Mouse (Mus musculus): Measurements from ENCODE around the gene Slc1a7. TPM values are rescaled to one million over a fixed set of nuclear protein-coding genes. Genes with fewer than 3 reads are reported as not detected.

Gene Slc1a7
- polyA plus RNA-seq (2012; rRNA removed) = 0.03 TPM in 2 replicates
- polyA plus RNA-seq (2014; fragmentation: Nextera tagmentation; extraction: Ambion mirVana) = not detected in 2 replicates

DNA sequence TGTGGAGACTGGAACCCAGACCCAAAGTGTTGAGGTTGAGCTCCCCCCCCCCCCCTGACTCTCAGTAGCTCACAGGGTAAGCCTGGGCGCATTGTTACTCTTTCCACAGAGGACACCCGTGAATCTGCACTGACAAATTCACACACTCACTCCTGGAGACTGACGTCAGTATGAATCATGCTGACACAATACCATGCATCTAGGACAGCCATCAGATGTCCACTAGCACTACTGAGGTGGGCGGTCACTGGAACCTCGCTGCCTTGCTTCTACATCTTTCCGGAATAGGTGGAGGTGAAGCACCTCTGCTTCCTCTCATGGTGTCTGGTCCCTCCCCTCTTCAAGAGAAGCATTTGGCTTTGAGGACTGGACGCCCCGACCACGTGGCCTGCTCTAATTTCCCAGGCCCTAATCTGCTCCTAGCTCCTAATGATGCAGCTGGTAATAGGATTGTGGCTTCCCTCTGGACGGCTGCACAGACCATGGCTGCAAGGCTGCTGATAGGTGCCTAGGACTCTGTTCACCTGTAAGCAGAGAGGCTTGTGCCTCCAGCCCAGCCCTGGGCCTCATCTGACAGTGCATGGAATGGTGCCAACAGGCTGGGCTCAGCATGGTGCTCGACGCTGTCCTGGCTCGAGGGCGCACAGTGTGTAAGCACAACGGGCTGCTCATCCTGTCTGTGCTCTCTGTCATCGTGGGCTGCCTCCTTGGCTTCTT, at the start of gene Slc1a7:
Slc1a7 (plus strand) TSS at position 367 of the 717 bp plus-strand sequence.
- no peak within 1 kb of the TSS for H3K27ac ChIP-seq
- no peak for TF ChIP-seq CTCF (IDR thresholded peaks at IDR 0.05; ENCODE audit: low read depth)
- TF ChIP-seq EP300 (IDR thresholded peaks at IDR 0.05; ENCODE audit: low read depth) = no peak
- no peaks in the 10 kb centered on the region; a peak in 1 of 4 replicates for H3K4me1 ChIP-seq (replicated peaks; ENCODE audit: control insufficient read depth in 2 of 2, insufficient read depth in 2 of 2, low read length in 1 of 2)
- 63% methylated on average over 16 of the region's 16 CpGs for WGBS (ENCODE audit: insufficient replicate concordance)
- H3K9ac ChIP-seq (replicated peaks) = no peak within 1 kb of the TSS
- H3K4me2 ChIP-seq (ENCODE audit: low read depth) = no peak within 1 kb of the TSS
- ATAC-seq (ENCODE audit: insufficient read depth) (no peak), DNase-seq (ENCODE audit: low read depth in 3 of 3, low spot score in 3 of 3) (no peak)
- H3K4me3 ChIP-seq (ENCODE audit: insufficient read depth in 1 of 2, low read depth in 2 of 2, low read length in 2 of 2) = no peak within 1 kb of the TSS
- no peaks in the 10 kb centered on the region for H3K27me3 ChIP-seq (ENCODE audit: control insufficient read depth, insufficient read depth, low read length)
- no peaks in the 10 kb centered on the region for H3K9me3 ChIP-seq (ENCODE audit: control insufficient read depth, low read length)
- no peaks in the 10 kb centered on the region for H3K36me3 ChIP-seq (replicated peaks; ENCODE audit: control insufficient read depth, insufficient read depth, low read depth)

DNA sequence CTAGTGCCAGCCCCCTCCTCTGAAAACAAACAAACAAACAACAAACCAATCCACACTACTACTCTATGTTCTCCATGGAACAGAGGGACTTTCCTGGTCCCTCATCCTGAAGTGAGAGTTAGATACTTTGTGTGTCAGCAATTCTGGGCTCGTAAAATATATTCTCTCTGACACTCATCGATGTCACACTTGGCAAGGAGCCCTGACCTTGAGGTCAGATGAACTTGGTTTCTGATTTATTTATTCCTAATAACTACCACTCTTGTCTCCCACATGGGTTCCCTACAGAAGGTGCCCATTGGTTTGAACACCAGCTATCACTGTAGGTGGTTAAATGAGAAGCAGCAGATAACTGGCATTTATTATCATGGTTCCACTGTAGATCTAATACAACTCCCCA, 47.8 kb upstream of the Slc1a7 start:
- Histone ChIP-seq H3K4me2 (ENCODE audit: low read depth) (no peak overlapping the region), H3K36me3 (replicated peaks; ENCODE audit: control insufficient read depth, insufficient read depth, low read depth) (no peaks in the 10 kb centered on the region), H3K4me3 (ENCODE audit: insufficient read depth in 1 of 2, low read depth in 2 of 2, low read length in 2 of 2) (no peak overlapping the region), H3K27me3 (ENCODE audit: control insufficient read depth, insufficient read depth, low read length) (no peaks in the 10 kb centered on the region), H3K9me3 (ENCODE audit: control insufficient read depth, low read length) (no peaks in the 10 kb centered on the region), H3K27ac (no peak overlapping the region), H3K4me1 (replicated peaks; ENCODE audit: control insufficient read depth in 2 of 2, insufficient read depth in 2 of 2, low read length in 1 of 2) (peaks cover 25 to 27% of the 10 kb centered on the region in 2 experiments), H3K9ac (replicated peaks) (no peak overlapping the region)
- WGBS (ENCODE audit: insufficient replicate concordance) = 74% methylated on average over 2 of the region's 2 CpGs
- DNase-seq (ENCODE audit: low read depth in 3 of 3, low spot score in 3 of 3) = no peak
- ATAC-seq (ENCODE audit: insufficient read depth) = no peak
- TF ChIP-seq CTCF (IDR thresholded peaks at IDR 0.05; ENCODE audit: low read depth) (no peak), EP300 (IDR thresholded peaks at IDR 0.05; ENCODE audit: low read depth) (no peak)

DNA sequence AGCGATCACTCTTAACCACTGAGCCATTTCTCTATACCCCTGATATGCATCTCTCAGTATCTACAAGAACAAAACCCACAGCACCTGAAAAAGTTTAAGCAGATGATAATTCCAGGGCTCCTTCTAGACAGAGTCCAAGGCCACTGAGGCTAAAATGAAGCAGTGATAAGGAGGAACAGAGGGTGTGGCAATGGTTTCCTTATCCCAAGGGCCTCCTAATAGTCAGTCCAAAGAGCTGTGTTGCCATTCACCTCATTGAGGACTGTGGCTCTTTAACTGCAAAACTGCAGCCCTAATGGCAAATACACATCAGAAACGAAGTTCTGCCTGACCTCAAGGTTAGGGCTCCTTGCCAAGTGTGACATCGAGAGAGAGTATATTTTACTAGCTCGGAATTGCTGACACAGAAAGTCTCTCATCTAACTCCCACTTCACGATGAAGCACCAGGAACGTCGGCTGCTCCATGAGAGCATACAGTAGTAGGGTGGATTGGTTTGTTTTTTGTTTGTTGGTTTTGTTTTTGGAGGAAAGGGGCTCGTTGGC, 46.9 kb upstream of the Slc1a7 start:
- Histone ChIP-seq H3K4me2 (ENCODE audit: low read depth) (peak overlapping the region; percentile 76), H3K9me3 (ENCODE audit: control insufficient read depth, low read length) (no peaks in the 10 kb centered on the region), H3K4me1 (replicated peaks; ENCODE audit: control insufficient read depth in 2 of 2, insufficient read depth in 2 of 2, low read length in 1 of 2) (peaks cover 25 to 27% of the 10 kb centered on the region in 2 experiments), H3K4me3 (ENCODE audit: insufficient read depth in 1 of 2, low read depth in 2 of 2, low read length in 2 of 2) (0 out of 4 replicates have a peak overlapping the region, but pooled peaks of 1 of the 2 experiments have one; percentile 10), H3K27ac (peak overlapping the region; percentile 64), H3K27me3 (ENCODE audit: control insufficient read depth, insufficient read depth, low read length) (no peaks in the 10 kb centered on the region), H3K36me3 (replicated peaks; ENCODE audit: control insufficient read depth, insufficient read depth, low read depth) (no peaks in the 10 kb centered on the region), H3K9ac (replicated peaks) (no peak overlapping the region; the same call in 1 of the 2 replicates)
- no peak for ATAC-seq (ENCODE audit: insufficient read depth)
- no peak for DNase-seq (ENCODE audit: low read depth in 3 of 3, low spot score in 3 of 3)
- WGBS (ENCODE audit: insufficient replicate concordance) = 55% methylated on average over 8 of the region's 8 CpGs
- TF ChIP-seq CTCF (IDR thresholded peaks at IDR 0.05; ENCODE audit: low read depth) (no peak), EP300 (IDR thresholded peaks at IDR 0.05; ENCODE audit: low read depth) (no peak)

- H3K9ac ChIP-seq (replicated peaks) = peak overlapping the region; percentile 52
- H3K4me2 ChIP-seq (ENCODE audit: low read depth) = peak overlapping the region; percentile 76
- WGBS (ENCODE audit: insufficient replicate concordance) = 25% methylated on average over 4 of the region's 4 CpGs
- no peaks in the 10 kb centered on the region for H3K27me3 ChIP-seq (ENCODE audit: control insufficient read depth, insufficient read depth, low read length)
- no peaks in the 10 kb centered on the region for H3K36me3 ChIP-seq (replicated peaks; ENCODE audit: control insufficient read depth, insufficient read depth, low read depth)
- H3K27ac ChIP-seq = peak overlapping the region; percentile 64
- peaks cover 25 to 27% of the 10 kb centered on the region in 2 experiments for H3K4me1 ChIP-seq (replicated peaks; ENCODE audit: control insufficient read depth in 2 of 2, insufficient read depth in 2 of 2, low read length in 1 of 2)
- peak; percentile 32; the same call in 1 of the 2 replicates for ATAC-seq (ENCODE audit: insufficient read depth)
- peak; percentile 44 to 54 (median 50) for DNase-seq (ENCODE audit: low read depth in 3 of 3, low spot score in 3 of 3)
- no peak for TF ChIP-seq EP300 (IDR thresholded peaks at IDR 0.05; ENCODE audit: low read depth)
- TF ChIP-seq CTCF (IDR thresholded peaks at IDR 0.05; ENCODE audit: low read depth) = no peak
- peak overlapping the region; percentile 53 to 76 for H3K4me3 ChIP-seq (ENCODE audit: insufficient read depth in 1 of 2, low read depth in 2 of 2, low read length in 2 of 2)
- no peaks in the 10 kb centered on the region for H3K9me3 ChIP-seq (ENCODE audit: control insufficient read depth, low read length)
These were observed 46.2 kb upstream of the Slc1a7 start for GRCm38 (mm10) chr4:107921952-107922351.

DNA sequence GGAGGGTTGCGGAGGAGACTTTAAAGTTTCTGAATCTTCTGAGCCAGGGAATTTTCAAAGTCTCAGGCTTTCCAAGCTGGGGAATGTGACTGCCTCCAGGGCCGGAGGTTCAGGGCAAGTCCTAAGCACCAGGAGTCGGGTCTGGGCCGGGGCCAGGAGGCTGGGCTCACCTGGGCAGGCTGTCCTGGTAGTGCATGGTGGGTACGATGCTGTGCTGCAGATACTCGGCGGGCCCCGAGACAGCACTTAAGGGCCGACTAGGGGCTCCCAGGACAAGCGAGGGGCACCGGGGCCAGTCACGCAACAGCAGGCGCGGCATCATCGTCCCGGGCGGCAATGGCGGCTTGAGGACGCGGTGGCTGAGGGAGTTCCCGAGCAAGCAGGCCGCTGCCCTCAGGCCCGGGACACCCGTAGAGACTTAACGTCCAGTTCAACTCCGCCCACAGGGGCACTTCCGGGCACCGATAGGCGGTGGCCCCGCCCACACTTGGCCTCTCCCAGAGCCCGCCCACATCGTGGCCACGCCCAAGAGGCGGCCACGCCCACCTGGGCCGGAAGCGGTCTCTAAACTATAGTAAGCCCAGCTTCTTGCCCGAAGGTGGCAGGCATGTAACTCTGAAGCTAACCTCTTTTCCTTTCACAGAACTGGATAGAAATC, 44.9 kb upstream of the Slc1a7 start, which contains the start of gene Cpt2:
Cpt2 (minus strand) TSS at position 466 of the 658 bp plus-strand sequence.
- Histone ChIP-seq H3K4me3 (ENCODE audit: insufficient read depth in 1 of 2, low read depth in 2 of 2, low read length in 2 of 2) (peak within 1 kb of the TSS; percentile 67 to 76), H3K9ac (replicated peaks) (peak within 1 kb of the TSS; percentile 75), H3K9me3 (ENCODE audit: control insufficient read depth, low read length) (no peaks in the 10 kb centered on the region), H3K4me2 (ENCODE audit: low read depth) (peak within 1 kb of the TSS; percentile 76), H3K27ac (peak within 1 kb of the TSS; percentile 64), H3K36me3 (replicated peaks; ENCODE audit: control insufficient read depth, insufficient read depth, low read depth) (no peaks in the 10 kb centered on the region), H3K4me1 (replicated peaks; ENCODE audit: control insufficient read depth in 2 of 2, insufficient read depth in 2 of 2, low read length in 1 of 2) (peaks cover 31 to 35% of the 10 kb centered on the region in 2 experiments), H3K27me3 (ENCODE audit: control insufficient read depth, insufficient read depth, low read length) (no peaks in the 10 kb centered on the region)
- TF ChIP-seq CTCF (IDR thresholded peaks at IDR 0.05; ENCODE audit: low read depth) (peak; percentile 47), EP300 (IDR thresholded peaks at IDR 0.05; ENCODE audit: low read depth) (no peak)
- DNase-seq (ENCODE audit: low read depth in 3 of 3, low spot score in 3 of 3) = peak; percentile 93 to 95 (median 93)
- ATAC-seq (ENCODE audit: insufficient read depth) = peak; percentile 90
- 1% methylated on average over 38 of the region's 38 CpGs for WGBS (ENCODE audit: insufficient replicate concordance)
